Mouse (Mus musculus) hindbrain, postnatal 0 days (tissue): ENCODE measurements at regions not wholly inside any gene's neighbourhood (a gene's known extent, or its start where the extent isn't known, plus 50 kb on each side); places are given as distances from the start of the nearest gene placed in this dataset.

ENCODE experiments used
- ATAC-seq: fragments of 200-750 bp; cut with Nextera tagmentation; 2 replicates; pipeline ENCODE4 v1.8.0; 2017; ENCODE audit warnings: mild to moderate bottlenecking, moderate TSS enrichment, moderate library complexity
- DNase-seq: peaks from one replicate; pipeline ENCODE4 v3.0.0-alpha.2; 2015; ENCODE audit warnings: low spot score
- H3K27ac ChIP-seq: fragments of 300-500 bp; sonication (generic); 2 replicates; pipeline ENCODE4 v1.5.1; 2014; ENCODE audit warnings: mild to moderate bottlenecking
- H3K27me3 ChIP-seq: fragments of 300-500 bp; sonication (generic); 2 replicates; pipeline ENCODE4 v1.6.1; 2014; ENCODE audit warnings: low read length, mixed read lengths; ENCODE audit not compliant: insufficient read depth
- H3K36me3 ChIP-seq: fragments of 300-500 bp; sonication (generic); 2 replicates; pipeline ENCODE4 v1.6.1; 2014; ENCODE audit warnings: low read length, mixed read lengths; ENCODE audit not compliant: insufficient read depth
- H3K4me1 ChIP-seq: fragments of 300-500 bp; sonication (generic); 2 replicates; pipeline ENCODE4 v1.6.1; 2014; ENCODE audit warnings: antibody characterized with exemption, low read length, mixed read lengths; ENCODE audit not compliant: insufficient read depth
- H3K4me2 ChIP-seq: fragments of 300-500 bp; sonication (generic); 2 replicates; pipeline ENCODE4 v1.6.1; 2014; ENCODE audit warnings: low read depth, mild to moderate bottlenecking, low read length, moderate library complexity, mixed read lengths
- H3K4me3 ChIP-seq: fragments of 300-500 bp; sonication (generic); 2 replicates; pipeline ENCODE4 v1.5.1; 2014; ENCODE audit warnings: low read length
- H3K9ac ChIP-seq: fragments of 300-500 bp; sonication (generic); replicated peaks from 2 replicates; pipeline ENCODE4 v1.6.1; 2014; ENCODE audit warnings: mild to moderate bottlenecking, low read length, moderate library complexity, mixed read lengths
- H3K9me3 ChIP-seq: fragments of 300-500 bp; sonication (generic); 2 replicates; pipeline ENCODE4 v1.6.1; 2016; ENCODE audit warnings: low read length, mixed read lengths
- CTCF ChIP-seq: IDR thresholded peaks from 2 replicates; pipeline ENCODE4 v1.5.1; 2016; ENCODE audit warnings: antibody characterized with exemption, control low read depth, low read depth
- WGBS: fragments of 180-500 bp; shearing (Covaris S2); extraction: QIAGEN DNeasy Blood & Tissue Kit; methylation state at CpG from one replicate; pipeline ENCODE4 v1.1.7; 2014; 5-methylcytosine and 5-hydroxymethylcytosine counted together

DNA sequence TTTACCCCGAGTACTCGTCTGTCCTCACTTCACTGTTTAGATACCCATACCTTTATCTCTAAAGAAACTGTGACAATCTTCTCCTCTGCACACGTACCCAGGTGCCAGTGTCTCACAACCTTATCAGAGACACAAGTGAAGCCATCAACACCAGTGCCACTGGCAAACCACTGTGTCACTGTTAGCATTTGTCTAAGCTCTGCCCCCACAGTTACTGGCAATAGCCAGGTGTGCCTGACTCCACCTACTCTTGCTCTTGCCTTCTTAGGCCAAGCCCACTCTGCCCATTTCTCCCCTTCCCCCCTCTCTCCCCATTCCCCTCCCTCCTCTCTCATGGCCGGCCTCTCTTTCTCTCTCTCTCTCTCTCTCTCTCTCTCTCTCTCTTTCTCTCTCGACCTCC, 54.2 kb upstream of the Znrf2 start:
- Histone ChIP-seq H3K4me1 (peaks cover 8% of the 10 kb centered on the region; the same call in 1 of the 2 replicates), H3K4me3 (no peak overlapping the region), H3K9me3 (no peaks in the 10 kb centered on the region), H3K9ac (no peak overlapping the region), H3K36me3 (no peaks in the 10 kb centered on the region), H3K27ac (no peak overlapping the region), H3K27me3 (no peaks in the 10 kb centered on the region), H3K4me2 (no peak overlapping the region)
- DNase-seq (no peak), ATAC-seq (no peak)
- 56% methylated on average over 5 of the region's 5 CpGs for whole genome bisulfite sequencing
- no peak for TF ChIP-seq CTCF

DNA sequence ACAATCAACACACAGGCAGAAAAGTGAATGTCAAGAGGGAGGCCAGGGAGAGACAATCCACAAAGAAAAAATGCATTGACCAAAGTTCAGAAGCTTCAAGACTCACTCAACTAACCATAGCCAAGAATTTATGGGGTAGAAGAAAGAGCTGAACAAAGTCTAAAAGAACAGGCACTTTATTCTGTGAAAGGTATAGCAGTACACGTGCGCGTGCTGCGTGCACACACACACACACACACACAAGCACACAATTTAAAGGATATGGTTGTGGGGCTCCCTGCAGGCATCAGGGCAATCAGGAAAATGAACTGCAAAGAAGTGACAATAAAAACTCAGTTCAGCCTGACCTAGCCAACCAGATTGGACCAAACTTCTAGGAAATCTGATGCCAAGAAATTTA, 53.0 kb upstream of the Znrf2 start:
- peaks cover 8% of the 10 kb centered on the region; the same call in 1 of the 2 replicates for H3K4me1 ChIP-seq
- no peak overlapping the region for H3K27ac ChIP-seq
- DNase-seq, result no peak
- no peak overlapping the region for H3K9ac ChIP-seq
- no peaks in the 10 kb centered on the region for H3K27me3 ChIP-seq
- H3K4me3 ChIP-seq, result no peak overlapping the region
- WGBS, result 92% methylated on average over 4 of the region's 4 CpGs
- H3K36me3 ChIP-seq, result no peaks in the 10 kb centered on the region
- H3K9me3 ChIP-seq, result no peaks in the 10 kb centered on the region
- H3K4me2 ChIP-seq, result no peak overlapping the region
- no peak for TF ChIP-seq CTCF
- no peak for ATAC-seq

DNA sequence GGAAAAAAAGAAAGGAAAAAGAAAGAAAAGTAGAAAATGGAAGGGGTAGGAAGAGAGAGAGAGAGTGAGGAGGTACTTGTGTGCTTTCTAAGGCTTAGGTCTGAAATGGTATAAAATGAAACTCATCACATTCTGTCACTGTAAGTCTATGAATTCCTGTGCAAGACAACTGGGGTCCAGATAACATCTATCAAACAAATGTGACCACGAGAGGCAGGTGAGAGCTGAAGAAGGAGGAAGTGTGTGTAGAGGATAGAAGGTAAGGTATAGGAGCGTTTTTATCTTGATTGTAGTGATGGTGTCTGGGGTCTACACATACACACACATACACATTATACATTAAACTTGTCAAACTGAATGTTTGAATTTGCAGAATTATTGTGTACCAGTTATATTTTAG, 51.0 kb upstream of the Znrf2 start:
- no peak for DNase-seq
- Histone ChIP-seq H3K9me3 (no peaks in the 10 kb centered on the region), H3K4me3 (no peak overlapping the region), H3K27ac (no peak overlapping the region), H3K4me2 (no peak overlapping the region), H3K27me3 (no peaks in the 10 kb centered on the region), H3K4me1 (no peaks in the 10 kb centered on the region), H3K9ac (no peak overlapping the region), H3K36me3 (no peaks in the 10 kb centered on the region)
- no peak for TF ChIP-seq CTCF
- WGBS, result 90% methylated on average over 2 of the region's 2 CpGs
- ATAC-seq, result no peak

DNA sequence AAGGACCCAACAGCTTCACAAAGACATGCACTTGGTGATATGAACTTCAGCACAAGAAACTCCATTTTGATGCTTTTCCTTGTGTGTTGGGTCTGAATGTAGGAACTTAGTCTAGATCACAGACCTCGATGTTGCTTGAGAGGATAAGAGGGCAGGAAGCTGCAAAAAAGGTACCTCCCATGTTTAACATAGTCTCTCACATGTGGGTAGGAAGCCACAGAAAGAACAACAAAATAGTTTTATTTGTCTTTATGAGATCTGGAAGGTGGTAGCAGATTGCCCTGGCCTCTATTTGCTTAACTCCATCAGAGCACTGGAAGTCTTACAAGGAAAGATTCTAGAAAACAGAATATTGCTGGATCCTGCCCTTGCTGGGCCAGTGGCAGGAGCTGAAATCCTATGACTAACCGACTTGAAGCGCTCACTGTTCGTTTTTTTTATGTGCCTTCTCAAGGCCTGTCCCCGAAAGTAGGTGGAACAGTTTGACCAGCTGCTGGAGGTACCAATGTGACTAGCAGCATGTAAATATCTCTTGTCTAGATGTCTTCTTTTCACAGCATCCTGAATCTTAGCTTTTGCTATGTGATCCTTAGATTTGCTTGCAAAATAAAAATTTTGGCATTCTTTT, 50.1 kb upstream of the Znrf2 start:
- H3K4me1 ChIP-seq, result peaks cover 5% of the 10 kb centered on the region; the same call in 1 of the 2 replicates
- H3K4me3 ChIP-seq, result no peak overlapping the region
- DNase-seq (no peak), ATAC-seq (no peak)
- no peaks in the 10 kb centered on the region for H3K9me3 ChIP-seq
- no peak overlapping the region for H3K4me2 ChIP-seq
- H3K27me3 ChIP-seq, result no peaks in the 10 kb centered on the region
- H3K9ac ChIP-seq, result no peak overlapping the region
- no peaks in the 10 kb centered on the region for H3K36me3 ChIP-seq
- H3K27ac ChIP-seq, result no peak overlapping the region
- 85% methylated on average over 5 of the region's 5 CpGs for WGBS
- no peak for TF ChIP-seq CTCF
